Mouse (Mus musculus): ENCODE measurements around the gene Ubb. TPM values are rescaled to one million over a fixed set of nuclear protein-coding genes. Genes with fewer than 3 reads are reported as not detected.

The Ubb gene
- polyA plus RNA-seq, 1 experiment = 1,633 TPM

DNA sequence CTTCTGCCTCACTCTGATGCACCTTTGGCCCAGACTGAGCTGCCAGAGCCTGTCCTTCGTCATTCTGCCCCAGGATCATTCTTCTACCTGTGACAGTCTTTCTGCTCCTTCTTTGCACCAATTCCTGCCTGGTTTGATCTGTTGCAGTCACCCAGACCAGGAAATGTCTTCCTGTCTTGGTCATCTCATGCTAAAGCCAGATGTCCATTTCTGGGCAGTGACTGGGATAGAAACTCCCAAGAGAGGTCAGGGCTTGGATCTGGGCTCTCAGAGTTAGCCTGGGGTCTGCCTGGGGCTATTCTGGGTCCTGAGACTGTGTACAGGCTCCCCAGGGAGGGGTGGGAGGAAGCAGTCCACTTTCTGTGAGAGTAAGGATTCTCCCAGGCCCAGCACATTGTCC, 15.2 kb downstream of the Ubb start:
- H3K79me2 ChIP-seq (ENCODE audit: control insufficient read depth, insufficient read depth) = no peaks in the 10 kb centered on the region
- no peak for TF ChIP-seq CTCF (IDR thresholded peaks at IDR 0.05; ENCODE audit: control insufficient read depth, insufficient read depth, insufficient read length)
- TF ChIP-seq MYOG (IDR thresholded peaks at IDR 0.05; ENCODE audit: control insufficient read depth, extremely low read depth, insufficient read length) = no peak
- no peak for TF ChIP-seq FOSL1 (IDR thresholded peaks at IDR 0.05; ENCODE audit: insufficient read depth, low read length, poor library complexity, severe bottlenecking)
- no peak for TF ChIP-seq MYOD1 (IDR thresholded peaks at IDR 0.05; ENCODE audit: control insufficient read depth, insufficient read length, low read depth)
- no peak for TF ChIP-seq CEBPB (IDR thresholded peaks at IDR 0.05; ENCODE audit: low read depth)
- no peak for TF ChIP-seq USF1 (IDR thresholded peaks at IDR 0.05; ENCODE audit: low read depth)
- TF ChIP-seq MAX (IDR thresholded peaks at IDR 0.05) = no peak

DNA sequence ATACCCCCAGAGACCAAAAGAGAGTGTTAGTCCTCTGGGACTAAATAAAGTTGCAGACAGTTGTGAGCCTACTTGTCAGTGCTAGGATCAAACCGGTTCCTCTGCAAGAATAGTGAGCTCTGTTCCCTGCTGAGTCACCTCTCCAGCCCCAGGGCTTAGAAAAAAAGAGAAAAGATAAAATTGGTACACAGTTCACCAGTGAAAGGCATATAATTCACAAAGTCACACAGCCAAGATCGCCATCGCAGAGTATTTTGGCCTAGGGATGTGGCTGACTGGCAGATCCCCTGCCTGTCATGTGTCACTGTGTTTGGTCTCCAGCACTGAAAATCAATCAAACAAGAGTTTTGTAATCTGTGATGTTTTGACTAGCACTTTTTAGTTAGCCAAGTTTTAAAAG, 17.3 kb downstream of the Ubb start:
- no peak overlapping the region for H3K4me3 ChIP-seq (ENCODE audit: insufficient read depth, poor library complexity, severe bottlenecking)
- H3K36me3 ChIP-seq (ENCODE audit: control insufficient read depth, insufficient read depth) = no peaks in the 10 kb centered on the region
- no peaks in the 10 kb centered on the region for H3K79me2 ChIP-seq (ENCODE audit: control insufficient read depth, insufficient read depth)
- H3K79me3 ChIP-seq (ENCODE audit: low read depth) = no peaks in the 10 kb centered on the region
- no peak for TF ChIP-seq CTCF (IDR thresholded peaks at IDR 0.05; ENCODE audit: control insufficient read depth, insufficient read depth, insufficient read length)
- peaks cover 4% of the 10 kb centered on the region for H3K27me3 ChIP-seq (ENCODE audit: control insufficient read depth, insufficient read depth, insufficient read length)
- no peak overlapping the region for H3ac ChIP-seq (ENCODE audit: control insufficient read depth, insufficient read length, low read depth)

More for the DNA sequence above, 15.2 kb downstream of the Ubb start:
- no peaks in the 10 kb centered on the region for H3K36me3 ChIP-seq (ENCODE audit: control insufficient read depth, insufficient read depth)
- peaks cover 4% of the 10 kb centered on the region for H3K27me3 ChIP-seq (ENCODE audit: control insufficient read depth, insufficient read depth, insufficient read length)
- H3K79me3 ChIP-seq (ENCODE audit: low read depth) = no peaks in the 10 kb centered on the region
- H3ac ChIP-seq (ENCODE audit: control insufficient read depth, insufficient read length, low read depth) = no peak overlapping the region
- no peak overlapping the region for H3K4me3 ChIP-seq (ENCODE audit: insufficient read depth, poor library complexity, severe bottlenecking)

DNA sequence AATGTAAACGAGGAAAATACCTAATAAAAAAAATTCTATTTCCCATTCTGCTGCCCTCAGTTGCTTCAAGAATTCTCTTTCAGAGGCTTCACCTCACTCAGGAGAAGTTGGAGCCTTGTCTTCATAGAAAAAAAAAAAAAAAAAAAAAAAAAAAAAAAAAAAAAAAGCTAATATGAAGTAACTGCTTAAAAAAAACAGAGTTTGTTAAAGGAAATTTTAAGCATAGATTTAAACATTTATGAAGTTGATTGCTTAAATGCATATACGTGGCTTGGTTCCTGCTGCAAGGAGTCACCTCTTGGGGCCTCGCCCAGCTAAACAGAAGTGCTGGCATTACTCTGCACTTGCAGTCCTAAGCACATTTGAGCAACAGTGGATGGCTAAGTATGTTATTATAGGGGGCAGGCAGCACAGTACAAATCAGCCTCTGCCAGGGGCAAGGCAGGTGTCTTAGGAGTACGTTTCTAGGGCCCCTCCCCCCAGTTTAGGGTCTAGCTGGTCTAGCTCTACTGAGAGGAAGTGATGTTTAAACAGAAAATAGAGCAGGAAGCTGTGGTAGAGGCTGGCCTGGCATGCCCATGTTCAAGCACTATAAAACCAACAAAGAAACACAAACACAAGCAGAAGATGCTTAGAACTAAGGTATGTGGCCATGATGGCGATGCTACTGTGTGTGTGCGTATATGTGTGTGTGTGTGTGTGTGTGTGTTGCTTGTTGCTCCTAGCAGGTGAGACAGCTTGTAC, 23.2 kb downstream of the Ubb start, which contains the start of gene Trpv2:
Gene Trpv2 (plus strand): TSS at position 528 of the 744 bp plus-strand sequence.
- H3K36me3 ChIP-seq (ENCODE audit: control insufficient read depth, insufficient read depth) = no peaks in the 10 kb centered on the region
- H3K79me2 ChIP-seq (ENCODE audit: control insufficient read depth, insufficient read depth) = no peaks in the 10 kb centered on the region
- no peaks in the 10 kb centered on the region for H3K79me3 ChIP-seq (ENCODE audit: low read depth)
- no peaks in the 10 kb centered on the region for H3K27me3 ChIP-seq (ENCODE audit: control insufficient read depth, insufficient read depth, insufficient read length)
- H3ac ChIP-seq (ENCODE audit: control insufficient read depth, insufficient read length, low read depth) = no peak within 1 kb of the TSS
- H3K4me3 ChIP-seq (ENCODE audit: insufficient read depth, poor library complexity, severe bottlenecking) = no peak within 1 kb of the TSS
- TF ChIP-seq MYOG (IDR thresholded peaks at IDR 0.05; ENCODE audit: control insufficient read depth, extremely low read depth, insufficient read length) (no peak), USF1 (IDR thresholded peaks at IDR 0.05; ENCODE audit: low read depth) (no peak), CTCF (IDR thresholded peaks at IDR 0.05; ENCODE audit: control insufficient read depth, insufficient read depth, insufficient read length) (no peak), FOSL1 (IDR thresholded peaks at IDR 0.05; ENCODE audit: insufficient read depth, low read length, poor library complexity, severe bottlenecking) (no peak), CEBPB (IDR thresholded peaks at IDR 0.05; ENCODE audit: low read depth) (no peak), MYOD1 (IDR thresholded peaks at IDR 0.05; ENCODE audit: control insufficient read depth, insufficient read length, low read depth) (no peak), MAX (IDR thresholded peaks at IDR 0.05) (no peak)

DNA sequence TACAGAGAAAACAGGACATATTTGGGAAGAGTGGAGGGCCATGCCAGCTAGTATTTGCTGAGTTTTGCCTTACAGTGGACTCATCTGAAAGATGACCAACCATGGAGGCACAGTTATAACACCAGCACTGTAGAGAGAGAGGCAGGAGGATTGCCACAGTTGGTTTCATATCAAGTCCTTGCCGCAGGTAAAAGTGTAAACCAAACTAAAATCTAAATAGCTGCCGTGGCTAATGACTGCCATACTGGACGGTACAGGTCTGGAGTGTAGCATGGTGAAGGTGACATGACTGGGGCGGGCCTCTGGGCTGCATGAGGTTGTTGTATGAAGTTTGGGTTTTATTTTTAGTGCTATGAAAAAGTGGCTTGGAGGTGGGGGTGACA, 23.7 kb downstream of the Ubb start:
- no peaks in the 10 kb centered on the region for H3K36me3 ChIP-seq (ENCODE audit: control insufficient read depth, insufficient read depth)
- no peak overlapping the region for H3ac ChIP-seq (ENCODE audit: control insufficient read depth, insufficient read length, low read depth)
- no peak overlapping the region for H3K4me3 ChIP-seq (ENCODE audit: insufficient read depth, poor library complexity, severe bottlenecking)
- H3K79me3 ChIP-seq (ENCODE audit: low read depth) = no peaks in the 10 kb centered on the region
- no peak for TF ChIP-seq CEBPB (IDR thresholded peaks at IDR 0.05; ENCODE audit: low read depth)
- TF ChIP-seq MYOD1 (IDR thresholded peaks at IDR 0.05; ENCODE audit: control insufficient read depth, insufficient read length, low read depth) = no peak
- no peak for TF ChIP-seq FOSL1 (IDR thresholded peaks at IDR 0.05; ENCODE audit: insufficient read depth, low read length, poor library complexity, severe bottlenecking)
- TF ChIP-seq CTCF (IDR thresholded peaks at IDR 0.05; ENCODE audit: control insufficient read depth, insufficient read depth, insufficient read length) = no peak
- no peak for TF ChIP-seq MYOG (IDR thresholded peaks at IDR 0.05; ENCODE audit: control insufficient read depth, extremely low read depth, insufficient read length)
- TF ChIP-seq USF1 (IDR thresholded peaks at IDR 0.05; ENCODE audit: low read depth) = no peak
- TF ChIP-seq MAX (IDR thresholded peaks at IDR 0.05) = no peak
- no peaks in the 10 kb centered on the region for H3K79me2 ChIP-seq (ENCODE audit: control insufficient read depth, insufficient read depth)
- H3K27me3 ChIP-seq (ENCODE audit: control insufficient read depth, insufficient read depth, insufficient read length) = no peaks in the 10 kb centered on the region

DNA sequence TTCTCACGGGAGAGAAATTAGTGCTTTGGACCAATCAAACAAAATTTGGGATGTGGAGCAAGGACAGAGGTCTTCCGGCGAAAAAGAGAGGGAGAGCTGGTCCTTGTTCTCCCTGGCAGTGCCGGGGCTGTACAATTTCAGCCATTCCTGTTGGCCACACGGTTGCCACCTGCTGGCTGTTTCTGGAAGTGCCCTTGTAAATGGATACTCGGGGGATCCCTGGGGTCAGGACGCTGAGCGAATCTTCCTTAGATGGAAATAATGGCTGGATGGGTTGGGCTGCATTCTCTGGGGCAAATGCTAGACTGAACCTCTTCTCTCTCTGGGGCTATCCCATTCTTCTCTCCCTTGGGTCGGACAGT, 24.3 kb downstream of the Ubb start:
- TF ChIP-seq CTCF (IDR thresholded peaks at IDR 0.05; ENCODE audit: control insufficient read depth, insufficient read depth, insufficient read length) (peak; percentile 70), MAX (IDR thresholded peaks at IDR 0.05) (no peak)

DNA sequence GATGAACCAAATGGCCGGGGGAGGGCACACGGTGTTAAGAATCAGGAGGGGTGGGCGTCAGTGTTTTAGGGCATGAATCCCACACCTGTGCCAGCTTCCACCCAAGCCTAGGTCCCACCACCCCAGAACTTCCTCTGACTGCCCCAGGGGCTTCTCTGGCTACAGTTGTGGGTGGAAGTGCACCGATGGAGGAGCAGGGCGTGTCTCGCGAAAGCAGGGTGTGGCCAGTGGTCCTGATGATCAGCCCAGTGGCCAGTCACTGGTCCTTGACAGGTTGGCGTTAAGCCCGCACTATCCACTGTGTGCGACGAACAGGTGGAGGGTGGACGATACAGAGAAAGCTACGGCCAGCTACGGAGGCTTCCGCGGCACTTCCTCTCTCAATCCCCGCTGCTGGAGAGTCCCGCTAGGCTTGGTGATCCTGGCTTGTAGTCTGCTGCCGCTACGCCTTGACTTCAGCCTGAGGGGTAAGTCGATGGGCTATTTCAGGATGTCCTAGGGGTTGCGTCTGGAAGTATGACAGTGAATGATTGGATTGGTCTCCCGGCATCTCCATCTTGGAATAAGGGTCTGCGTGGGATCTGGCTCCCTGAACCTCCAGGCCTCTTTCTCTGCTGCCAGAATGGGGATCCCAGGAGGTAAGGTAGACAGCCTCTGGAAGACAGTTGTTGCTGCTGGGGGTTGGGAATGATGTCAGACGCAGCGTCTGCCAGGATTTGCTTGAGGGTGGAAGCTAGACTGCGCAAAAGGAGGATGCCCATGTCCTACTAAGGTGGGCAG, 24.9 kb downstream of the Ubb start:
- H3K79me2 ChIP-seq (ENCODE audit: control insufficient read depth, insufficient read depth) = no peaks in the 10 kb centered on the region
- TF ChIP-seq CEBPB (IDR thresholded peaks at IDR 0.05; ENCODE audit: low read depth) (no peak), MYOD1 (IDR thresholded peaks at IDR 0.05; ENCODE audit: control insufficient read depth, insufficient read length, low read depth) (peak; percentile 45), MAX (IDR thresholded peaks at IDR 0.05) (peak; percentile 38)
- H3K79me3 ChIP-seq (ENCODE audit: low read depth) = no peaks in the 10 kb centered on the region
- H3K4me3 ChIP-seq (ENCODE audit: insufficient read depth, poor library complexity, severe bottlenecking) = peak overlapping the region; percentile 21
- H3ac ChIP-seq (ENCODE audit: control insufficient read depth, insufficient read length, low read depth) = peak overlapping the region; percentile 13
- no peaks in the 10 kb centered on the region for H3K36me3 ChIP-seq (ENCODE audit: control insufficient read depth, insufficient read depth)
- H3K27me3 ChIP-seq (ENCODE audit: control insufficient read depth, insufficient read depth, insufficient read length) = no peaks in the 10 kb centered on the region

More for the DNA sequence above, 24.3 kb downstream of the Ubb start:
- Histone ChIP-seq H3K79me3 (ENCODE audit: low read depth) (no peaks in the 10 kb centered on the region), H3K36me3 (ENCODE audit: control insufficient read depth, insufficient read depth) (no peaks in the 10 kb centered on the region), H3K79me2 (ENCODE audit: control insufficient read depth, insufficient read depth) (no peaks in the 10 kb centered on the region), H3ac (ENCODE audit: control insufficient read depth, insufficient read length, low read depth) (peak overlapping the region; percentile 13), H3K27me3 (ENCODE audit: control insufficient read depth, insufficient read depth, insufficient read length) (no peaks in the 10 kb centered on the region), H3K4me3 (ENCODE audit: insufficient read depth, poor library complexity, severe bottlenecking) (peak overlapping the region; percentile 21)
